Comparison of ENCODE assay signal across 20 mouse cellular contexts in genomic region chr4:121025681-121026080, GRCm38 (mm10). TPM values are rescaled to one million over a fixed set of nuclear protein-coding genes. Genes with fewer than 3 reads are reported as not detected.
DNase-seq lines count a peak whose midpoint lies in the region; ATAC-seq lines count a peak whose summit lies in the region.
"Had no signal": no experiment of that assay in that cellular context is flagged by ENCODE, and none has a peak within 500 bp of the region (broad histone marks: within the 10 kb centered on the region; RNA-seq: fewer than 3 reads in every experiment).

No protein-coding gene starts in this region.

- peak; percentile 38 for DNase-seq in lung, postnatal 36 days
- no peak for DNase-seq in lung, postnatal 10 days
- no peak for DNase-seq in liver, embryonic 11.5 days (ENCODE audit: low spot score)
- DNase-seq: adrenal gland, adult 8-10 months; adrenal gland, postnatal 36 days; B cell, adult 2 months; cerebellum, adult 8-10 months; cerebellum, postnatal 14 days had no signal

- H3K4me2 ChIP-seq in liver, embryonic 11.5 days = no peak overlapping the region
- no peak overlapping the region for H3K4me2 ChIP-seq in liver, embryonic 15.5 days
- no peak overlapping the region for H3K4me2 ChIP-seq in intestine, embryonic 16.5 days (ENCODE audit: low read depth, low read length)
- H3K4me2 ChIP-seq: embryonic facial prominence, embryonic 12.5 days; forebrain, embryonic 15.5 days; heart, embryonic 12.5 days had no signal

- H3K9me3 ChIP-seq in liver, embryonic 11.5 days (ENCODE audit: control insufficient read depth, low read length) = no peaks in the 10 kb centered on the region
- H3K9me3 ChIP-seq in liver, embryonic 15.5 days (replicated peaks) = no peaks in the 10 kb centered on the region
- no peaks in the 10 kb centered on the region for H3K9me3 ChIP-seq in intestine, embryonic 16.5 days (ENCODE audit: control insufficient read depth, low read length)
- H3K9me3 ChIP-seq: embryonic facial prominence, embryonic 12.5 days; forebrain, embryonic 15.5 days; G1E; heart, embryonic 12.5 days; hindbrain, embryonic 10.5 days had no signal

- H3K4me3 ChIP-seq in liver, embryonic 11.5 days (ENCODE audit: low read depth, low read length) = no peak overlapping the region
- no peak overlapping the region for H3K4me3 ChIP-seq in liver, embryonic 15.5 days (replicated peaks)
- H3K4me3 ChIP-seq in intestine, embryonic 16.5 days (ENCODE audit: low read length) = no peak overlapping the region
- H3K4me3 ChIP-seq: embryonic facial prominence, embryonic 12.5 days; forebrain, embryonic 15.5 days; heart, embryonic 12.5 days; hindbrain, embryonic 10.5 days had no signal

- peak; percentile 67 for ATAC-seq in liver, embryonic 11.5 days (replicated peaks; ENCODE audit: low FRiP score)
- peak; percentile 49 for ATAC-seq in liver, embryonic 15.5 days (ENCODE audit: insufficient read depth)
- peak; percentile 84 for ATAC-seq in megakaryocyte-erythroid progenitor cell, adult 5-6 weeks (replicated peaks; ENCODE audit: low FRiP score, low TSS enrichment, poor library complexity, severe bottlenecking)
- ATAC-seq in granulocyte monocyte progenitor cell, adult 5-6 weeks (replicated peaks; ENCODE audit: poor library complexity, severe bottlenecking) = no peak
- ATAC-seq in intestine, embryonic 16.5 days = no peak
- ATAC-seq: CD4-positive, CD25-positive, alpha-beta regulatory T cell, adult 4 months; forebrain, embryonic 15.5 days had no signal

- peaks cover 15% of the 10 kb centered on the region for H3K4me1 ChIP-seq in liver, embryonic 11.5 days (replicated peaks; ENCODE audit: control insufficient read depth, insufficient read depth, low read length)
- peaks cover 33% of the 10 kb centered on the region for H3K4me1 ChIP-seq in liver, embryonic 15.5 days (replicated peaks)
- H3K4me1 ChIP-seq in intestine, embryonic 16.5 days (ENCODE audit: control insufficient read depth, insufficient read depth, low read length) = no peaks in the 10 kb centered on the region
- H3K4me1 ChIP-seq: embryonic facial prominence, embryonic 12.5 days; forebrain, embryonic 15.5 days had no signal

- H3K27me3 ChIP-seq in liver, embryonic 11.5 days (replicated peaks; ENCODE audit: control insufficient read depth, insufficient read depth, low read length) = no peaks in the 10 kb centered on the region
- 0 out of 2 replicates have a peak, but pooled peaks cover 4% of the 10 kb centered on the region for H3K27me3 ChIP-seq in liver, embryonic 15.5 days
- no peaks in the 10 kb centered on the region for H3K27me3 ChIP-seq in intestine, embryonic 16.5 days (replicated peaks; ENCODE audit: control insufficient read depth, insufficient read depth, low read length)
- H3K27me3 ChIP-seq: embryonic facial prominence, embryonic 12.5 days; forebrain, embryonic 15.5 days; heart, embryonic 12.5 days had no signal

- H3K9ac ChIP-seq in liver, embryonic 11.5 days (ENCODE audit: low read depth, low read length) = no peak overlapping the region
- no peak overlapping the region for H3K9ac ChIP-seq in liver, embryonic 15.5 days
- H3K9ac ChIP-seq in intestine, embryonic 16.5 days (ENCODE audit: low read depth, low read length) = no peak overlapping the region
- H3K9ac ChIP-seq: embryonic facial prominence, embryonic 12.5 days; forebrain, embryonic 15.5 days; heart, embryonic 12.5 days had no signal

- 63% methylated on average over 2 of the region's 2 CpGs for WGBS in liver, embryonic 11.5 days
- 25% methylated on average over 2 of the region's 2 CpGs for WGBS in liver, embryonic 15.5 days (ENCODE audit: insufficient replicate concordance)
- 57% methylated on average over 2 of the region's 2 CpGs for WGBS in intestine, embryonic 16.5 days

- no peaks in the 10 kb centered on the region for H3K36me3 ChIP-seq in liver, embryonic 11.5 days (ENCODE audit: control insufficient read depth, insufficient read depth, low read length)
- H3K36me3 ChIP-seq in liver, embryonic 15.5 days (replicated peaks) = no peaks in the 10 kb centered on the region
- H3K36me3 ChIP-seq in intestine, embryonic 16.5 days (ENCODE audit: control insufficient read depth, insufficient read depth, low read length) = no peaks in the 10 kb centered on the region
- H3K36me3 ChIP-seq: embryonic facial prominence, embryonic 12.5 days; forebrain, embryonic 15.5 days; G1E; heart, embryonic 12.5 days; hindbrain, embryonic 10.5 days had no signal

- H3K27ac ChIP-seq in liver, embryonic 11.5 days (ENCODE audit: low read depth, low read length) = no peak overlapping the region
- no peak overlapping the region for H3K27ac ChIP-seq in liver, embryonic 15.5 days (replicated peaks)
- no peak overlapping the region for H3K27ac ChIP-seq in intestine, embryonic 16.5 days (ENCODE audit: low read length)
- H3K27ac ChIP-seq: embryonic facial prominence, embryonic 12.5 days; forebrain, embryonic 15.5 days; hindbrain, embryonic 10.5 days had no signal

RNA-seq across cellular contexts. Expression of gene Smap2, which starts 8.6 kb away (rescaled TPM):
- 38.8 and 42.3 TPM in 2 replicates for polyA plus RNA-seq in liver, embryonic 11.5 days (2014; fragmentation: Nextera tagmentation; extraction: Ambion mirVana)
- 15.9 and 17.6 TPM in 2 replicates for polyA plus RNA-seq in liver, embryonic 15.5 days (2015; fragmentation: Nextera tagmentation; extraction: Ambion mirVana)
- 157 and 168 TPM in 2 replicates for total RNA-seq in megakaryocyte-erythroid progenitor cell, adult 5-6 weeks (2014; fragmentation: Nextera tagmentation)
- total RNA-seq in megakaryocyte-erythroid progenitor cell, adult 5-6 weeks (2017) = 84.1 and 87.3 TPM in 2 replicates
- total RNA-seq in granulocyte monocyte progenitor cell, adult 5-6 weeks (2014; fragmentation: Nextera tagmentation) = 44.9 and 53.4 TPM in 2 replicates
- 16.4 and 18.2 TPM in 2 replicates for total RNA-seq in granulocyte monocyte progenitor cell, adult 5-6 weeks (2017)
- polyA plus RNA-seq in intestine, embryonic 16.5 days (2015; fragmentation: Nextera tagmentation; extraction: Ambion mirVana) = 12.2 and 14.2 TPM in 2 replicates

RNA-seq across cellular contexts. Expression of gene Col9a2, which starts 13.5 kb away (rescaled TPM):
- 1.9 and 2.9 TPM in 2 replicates for polyA plus RNA-seq in liver, embryonic 11.5 days (2014; fragmentation: Nextera tagmentation; extraction: Ambion mirVana)
- 2.5 and 2.7 TPM in 2 replicates for polyA plus RNA-seq in liver, embryonic 15.5 days (2015; fragmentation: Nextera tagmentation; extraction: Ambion mirVana)
- total RNA-seq in megakaryocyte-erythroid progenitor cell, adult 5-6 weeks (2014; fragmentation: Nextera tagmentation) = not detected in 2 replicates
- not detected in 2 replicates for total RNA-seq in megakaryocyte-erythroid progenitor cell, adult 5-6 weeks (2017)
- total RNA-seq in granulocyte monocyte progenitor cell, adult 5-6 weeks (2014; fragmentation: Nextera tagmentation) = not detected in 2 replicates
- total RNA-seq in granulocyte monocyte progenitor cell, adult 5-6 weeks (2017) = not detected in 2 replicates
- 4.5 and 4.7 TPM in 2 replicates for polyA plus RNA-seq in intestine, embryonic 16.5 days (2015; fragmentation: Nextera tagmentation; extraction: Ambion mirVana)
- total RNA-seq: G1E; heart, adult 8-10 months; heart, postnatal 25 days had no signal
- polyA plus RNA-seq: CD4-positive, CD25-positive, alpha-beta regulatory T cell, adult 4 months; G1E had no signal

Comparison
In these comparisons a context has a peak if more than half of its experiments do, and no peak if none do; other contexts are left out.
1. ATAC-seq: peak in liver, embryonic 11.5 days (single experiment), liver, embryonic 15.5 days (single experiment) and megakaryocyte-erythroid progenitor cell, adult 5-6 weeks (single experiment); none in granulocyte monocyte progenitor cell, adult 5-6 weeks (single experiment) and intestine, embryonic 16.5 days (single experiment).